Mouse (Mus musculus): ENCODE results near the gene Rbm12.
"Not testable (repeated sequence)": the region's sequence is repeated elsewhere in the genome, so short reads cannot be mapped to it uniquely, and the experiment has no call there.

Rbm12 gene

DNA sequence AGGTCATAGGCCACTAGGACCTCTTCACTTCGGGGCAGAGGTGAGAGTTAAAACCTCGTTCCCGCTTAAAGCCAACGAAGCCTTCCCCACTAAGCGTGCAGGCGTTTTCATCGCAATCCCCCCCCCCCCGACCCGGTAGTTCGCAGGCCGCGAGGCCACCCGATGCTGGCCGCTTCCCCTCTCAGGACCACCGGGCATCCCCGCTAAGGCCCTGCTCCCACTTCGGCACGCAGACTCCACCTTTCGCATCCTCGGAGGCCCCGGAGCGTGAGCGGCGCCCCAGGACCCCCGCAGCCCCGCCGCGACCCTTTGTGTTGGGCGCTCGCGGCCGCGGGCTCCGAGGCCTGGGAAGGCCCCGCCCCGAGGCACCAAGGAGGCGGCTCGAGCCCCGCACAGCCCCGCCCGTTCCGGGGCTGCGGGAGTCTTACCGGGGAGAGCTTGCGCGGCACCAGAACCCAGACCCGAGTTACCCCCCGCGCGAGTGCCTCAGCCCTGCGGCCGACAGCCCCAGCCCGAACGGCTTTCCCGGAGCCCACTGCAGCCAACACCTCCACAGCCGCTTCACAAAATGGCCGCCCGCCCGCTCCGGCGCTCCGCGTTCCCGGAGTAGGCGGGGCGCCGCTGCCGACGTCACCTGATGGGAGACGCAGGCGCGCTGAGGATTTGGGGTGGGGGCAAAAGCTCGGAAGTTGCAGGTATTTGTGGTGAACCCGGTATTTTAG lies at the start of gene Rbm12, which contains the start of gene Cpne1:
Gene Rbm12 (minus strand): TSS at position 621 of the 722 bp plus-strand sequence.
Gene Cpne1 (minus strand): TSS at position 608 of the 722 bp plus-strand sequence.
- peak; percentile 75 to 91 for DNase-seq (ENCODE audit: low spot score in 2 of 2)

DNA sequence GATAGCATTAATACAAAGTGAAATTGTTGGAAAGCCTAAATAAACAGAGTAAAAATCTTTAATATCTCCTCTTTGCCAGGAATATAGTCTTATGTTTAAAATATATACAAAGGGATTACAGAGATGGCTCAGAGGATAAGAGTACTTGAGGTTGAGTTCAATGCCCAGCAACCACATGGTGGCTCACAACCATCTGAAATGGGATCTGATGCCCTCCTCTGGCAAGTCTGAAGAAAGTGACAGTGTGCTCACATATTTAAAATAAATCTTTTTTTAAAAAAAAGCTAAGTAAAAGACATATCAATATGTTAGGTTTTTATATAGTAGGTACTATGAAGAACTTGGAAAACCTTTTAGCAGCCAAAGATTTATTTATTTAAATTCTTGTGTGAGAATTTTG lies 39.8 kb upstream of the Rbm12 start:
- DNase-seq (ENCODE audit: low spot score in 2 of 2) = no peak

DNA sequence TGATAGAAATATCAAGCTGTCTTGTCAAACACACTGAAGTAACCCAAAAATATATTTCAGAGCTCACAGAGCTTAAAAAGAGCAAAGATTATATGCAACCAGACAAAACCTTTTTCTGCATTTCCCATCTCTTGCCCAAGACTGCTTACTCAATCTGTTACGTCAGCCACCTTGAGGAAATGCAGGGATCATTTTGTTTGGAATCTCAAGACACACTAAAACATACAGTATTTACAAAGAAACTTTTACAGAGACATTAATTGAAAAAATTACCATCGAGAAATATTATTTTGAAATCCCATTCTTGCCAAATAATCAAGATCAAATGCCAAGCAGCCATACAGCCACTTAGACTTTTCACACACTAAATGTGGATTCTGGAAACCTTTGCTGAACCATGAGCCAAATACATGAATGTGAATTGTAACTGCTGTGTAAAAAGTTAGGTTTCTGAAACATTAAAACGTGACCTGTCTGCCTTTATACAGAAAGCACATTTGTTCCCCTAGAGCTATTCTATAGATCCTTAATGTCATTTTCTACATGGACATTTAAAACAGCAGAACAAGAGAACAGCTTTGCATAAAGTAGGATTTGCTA lies 35.6 kb upstream of the Rbm12 start:
- DNase-seq (ENCODE audit: low spot score in 2 of 2) = no peak

DNA sequence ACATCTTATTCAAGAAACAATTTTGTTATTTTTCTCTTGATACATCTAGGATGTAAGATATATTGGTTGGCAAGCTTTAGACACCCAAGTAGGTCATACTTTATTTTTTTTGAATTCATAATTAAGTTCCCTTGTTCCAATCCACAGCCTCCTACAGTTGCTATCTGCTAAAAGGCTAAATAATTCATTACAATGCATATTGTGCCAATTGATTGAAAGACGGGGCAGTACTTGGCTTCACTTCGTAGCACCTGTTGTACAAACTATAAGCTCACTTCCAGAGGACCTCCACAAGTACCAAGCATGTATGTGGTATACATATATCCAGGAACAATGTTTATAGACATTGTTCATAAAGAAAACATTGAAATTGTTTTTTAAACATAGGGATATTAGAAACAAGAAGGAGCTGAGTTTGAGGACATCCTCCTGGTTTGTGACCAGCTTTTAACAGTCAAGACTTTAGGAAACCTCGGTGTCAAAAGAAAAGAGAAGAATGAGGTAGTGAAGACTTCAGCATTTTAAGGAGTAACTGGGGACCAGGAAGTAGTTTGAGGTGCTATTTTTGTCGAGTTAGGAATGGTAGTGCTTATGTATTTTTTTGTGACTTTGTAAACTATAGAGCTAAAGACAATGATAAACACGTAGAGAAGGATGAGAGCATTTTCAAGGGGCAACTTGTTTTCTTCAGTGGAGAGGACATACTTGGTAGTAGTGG lies 34.7 kb upstream of the Rbm12 start:
- no peak for DNase-seq (ENCODE audit: low spot score in 2 of 2)

DNA sequence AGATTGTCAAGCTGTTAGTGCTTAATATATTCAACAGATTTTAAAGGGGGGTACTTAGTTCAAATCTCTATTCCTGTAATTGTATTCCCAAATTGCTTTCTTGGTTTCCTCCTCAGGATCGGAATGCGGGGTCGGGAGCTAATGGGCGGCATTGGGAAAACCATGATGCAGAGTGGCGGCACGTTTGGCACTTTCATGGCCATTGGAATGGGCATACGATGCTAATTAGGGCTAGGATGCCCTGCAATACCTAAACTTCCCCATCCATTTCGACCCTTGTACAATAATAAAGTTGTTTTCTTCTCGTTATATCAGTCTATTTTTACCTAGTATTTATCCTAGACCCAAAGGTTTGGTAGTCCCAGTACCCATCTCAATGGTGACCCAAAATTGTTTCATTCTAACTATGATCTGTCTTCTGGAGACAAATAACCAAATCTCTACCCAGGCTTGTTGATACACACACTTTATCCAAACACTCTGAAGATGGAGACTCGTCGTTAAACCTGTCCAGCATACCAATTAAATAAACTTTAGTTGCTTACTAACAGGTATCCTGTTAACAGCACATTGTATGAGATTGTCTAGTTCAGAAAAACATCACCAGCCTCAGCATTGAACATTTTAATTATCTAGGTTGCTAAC lies 33.8 kb upstream of the Rbm12 start:
- no peak for DNase-seq (ENCODE audit: low spot score in 2 of 2)

DNA sequence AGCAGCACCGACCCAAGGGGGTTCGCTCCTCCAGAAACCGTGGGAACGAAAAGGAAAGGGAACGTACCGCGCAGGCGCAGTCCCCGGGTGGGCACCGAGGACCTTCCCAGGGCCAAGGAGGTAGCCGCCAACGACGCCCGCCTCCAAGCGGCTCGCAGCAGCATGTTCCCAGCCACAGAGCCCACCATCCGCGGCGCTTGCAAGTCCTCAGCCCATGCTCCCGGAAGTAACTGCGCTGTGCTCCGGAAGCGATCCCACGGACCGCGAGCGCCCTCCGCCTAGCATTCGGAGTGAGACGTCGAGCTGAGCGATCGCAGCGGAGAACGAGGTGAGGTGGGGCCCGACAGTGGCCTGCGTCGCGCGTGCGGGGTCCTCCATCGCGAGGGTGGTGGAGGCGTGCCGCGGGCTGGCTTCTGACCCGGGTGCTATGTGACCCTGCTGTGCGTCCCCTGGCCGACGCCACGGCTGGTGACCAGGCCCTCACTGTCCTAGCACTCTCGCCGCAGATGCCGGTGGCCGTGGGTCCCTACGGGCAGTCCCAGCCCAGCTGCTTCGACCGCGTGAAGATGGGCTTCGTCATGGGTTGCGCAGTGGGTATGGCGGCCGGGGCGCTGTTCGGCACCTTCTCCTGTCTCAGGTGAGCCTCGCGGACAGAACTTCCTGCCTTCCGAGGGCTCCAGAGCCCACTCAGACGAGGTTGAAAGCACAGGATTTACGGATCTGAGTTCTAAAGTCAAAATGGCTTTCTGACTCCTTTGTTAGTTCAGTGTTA lies 32.4 kb upstream of the Rbm12 start, which contains the start of the genes Romo1 and Nfs1:
Gene Romo1 (plus strand): TSS at position 87 of the 772 bp plus-strand sequence.
Gene Nfs1 (minus strand): TSS at position 234 of the 772 bp plus-strand sequence.
- DNase-seq (ENCODE audit: low spot score in 2 of 2) = peak; percentile 92 to 95

DNA sequence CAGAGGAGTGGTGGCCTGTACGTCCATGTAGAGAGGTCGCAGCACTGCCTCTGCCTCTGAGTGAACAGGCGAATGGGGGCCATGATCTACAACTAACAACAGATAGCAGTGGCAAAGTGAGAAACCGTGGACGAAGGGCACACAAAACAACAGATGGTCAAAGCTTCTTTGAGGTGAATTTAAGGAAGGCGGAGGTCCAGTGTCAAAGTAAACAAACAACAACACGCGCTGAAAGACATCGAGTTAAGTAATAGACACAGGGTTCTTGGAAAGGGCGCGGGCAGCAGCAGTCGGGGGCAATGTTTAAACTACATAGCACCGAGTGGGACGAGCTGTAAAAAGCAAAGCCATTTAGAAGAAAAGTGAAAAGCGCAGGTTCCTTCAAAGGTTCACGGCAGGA lies 31.6 kb upstream of the Rbm12 start:
- no peak for DNase-seq (ENCODE audit: low spot score in 2 of 2)

DNA sequence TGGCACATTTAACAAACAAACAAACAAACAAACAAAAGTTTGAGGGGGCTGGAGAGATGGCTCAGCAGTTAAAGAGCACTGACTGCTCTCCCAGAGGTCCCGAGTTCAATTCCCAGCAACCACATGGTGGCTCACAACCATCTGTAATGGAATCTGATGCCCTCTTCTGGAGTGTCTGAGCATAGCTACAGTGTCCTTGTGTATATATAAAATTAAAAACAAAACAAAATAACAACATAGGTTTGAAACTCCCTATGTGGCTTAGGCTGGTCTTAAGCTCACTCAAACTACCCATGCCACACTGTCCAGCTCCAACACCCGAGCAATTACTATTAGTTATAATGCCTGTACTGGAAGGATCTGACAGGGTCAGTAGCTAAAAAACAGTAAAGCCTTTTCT lies 31.0 kb upstream of the Rbm12 start:
- DNase-seq (ENCODE audit: low spot score in 2 of 2) = no peak

DNA sequence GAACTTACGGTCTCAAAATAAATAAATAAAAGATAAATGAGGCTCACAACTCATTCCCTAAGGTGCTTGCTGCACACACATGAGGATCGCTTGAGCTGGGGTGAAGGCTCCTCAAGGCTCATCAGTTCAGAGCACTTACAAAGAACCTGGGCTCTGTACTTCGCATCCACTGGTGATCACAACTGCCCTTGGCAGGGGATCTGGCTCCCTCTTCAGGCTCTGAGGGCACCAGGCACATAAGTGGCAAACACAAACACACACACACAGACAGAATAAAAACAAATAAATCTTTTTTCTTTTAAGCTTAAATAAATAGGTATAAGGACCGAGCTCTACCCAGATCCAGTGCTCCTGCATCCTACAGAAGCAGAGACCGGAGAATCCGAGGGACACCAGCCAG lies 23.9 kb upstream of the Rbm12 start:
- DNase-seq (ENCODE audit: low spot score in 2 of 2) = no peak

DNA sequence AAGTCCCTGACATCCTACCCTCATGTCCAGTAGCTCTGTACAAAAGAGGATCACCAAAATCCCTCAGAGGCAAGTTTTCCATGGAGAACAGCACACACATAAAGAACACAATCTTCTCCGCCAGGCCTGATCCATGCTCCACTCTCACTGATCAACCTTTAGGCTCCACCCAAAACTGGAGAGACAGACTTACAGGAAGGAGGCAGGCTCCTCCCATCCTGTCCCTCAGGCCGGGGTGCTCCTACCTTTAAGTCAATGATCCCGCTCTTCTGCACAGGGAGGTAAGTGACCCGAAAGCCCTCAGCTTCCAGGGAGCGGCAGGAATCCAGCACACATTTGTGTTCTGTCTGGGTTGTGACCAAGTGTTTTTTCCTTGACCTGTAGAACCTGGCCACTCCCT lies 22.4 kb upstream of the Rbm12 start:
- no peak for DNase-seq (ENCODE audit: low spot score in 2 of 2)

DNA sequence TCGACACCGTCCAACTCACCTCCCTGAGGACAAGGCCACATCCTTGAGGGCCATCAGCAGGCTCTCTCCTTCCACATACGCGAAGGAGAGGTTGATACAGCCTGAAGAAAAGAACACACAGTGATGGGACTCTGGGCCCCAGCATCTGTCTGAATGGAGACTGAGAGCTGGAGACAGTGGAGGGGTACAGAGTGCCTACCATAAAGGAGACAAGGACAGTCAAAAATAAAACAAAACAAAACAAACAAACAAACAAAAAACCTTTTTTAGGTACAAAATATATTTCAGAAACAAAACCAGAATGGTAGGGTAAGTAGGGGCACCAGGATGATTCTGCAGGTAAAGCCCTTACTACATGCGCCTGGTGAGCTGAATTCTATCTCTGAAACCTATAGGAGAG lies 15.2 kb upstream of the Rbm12 start, which contains the start of gene Gm28036:
Gene Gm28036 (minus strand): TSS at position 101 of the 400 bp plus-strand sequence.
- DNase-seq (ENCODE audit: low spot score in 2 of 2) = no peak

DNA sequence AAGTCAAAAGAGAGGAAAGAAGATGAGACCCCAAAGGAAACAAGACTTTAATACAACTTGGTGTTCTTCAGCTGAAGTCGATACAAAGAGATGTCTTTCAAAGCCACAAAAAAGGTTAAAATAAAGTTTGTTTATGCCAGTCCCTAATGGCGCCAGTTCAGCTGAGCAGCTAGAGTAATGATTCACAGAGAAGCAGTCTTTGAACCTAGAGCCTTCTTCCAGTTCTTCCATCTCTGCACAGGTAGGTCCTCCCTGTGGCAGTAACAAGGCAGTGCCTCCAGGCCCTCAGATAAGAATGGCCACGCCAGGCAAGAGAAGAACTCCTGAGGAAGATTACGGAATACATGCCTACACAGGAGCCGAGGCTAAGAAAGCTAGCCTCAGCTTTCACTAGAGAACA lies 12.0 kb upstream of the Rbm12 start:
- no peak for DNase-seq (ENCODE audit: low spot score in 2 of 2)

DNA sequence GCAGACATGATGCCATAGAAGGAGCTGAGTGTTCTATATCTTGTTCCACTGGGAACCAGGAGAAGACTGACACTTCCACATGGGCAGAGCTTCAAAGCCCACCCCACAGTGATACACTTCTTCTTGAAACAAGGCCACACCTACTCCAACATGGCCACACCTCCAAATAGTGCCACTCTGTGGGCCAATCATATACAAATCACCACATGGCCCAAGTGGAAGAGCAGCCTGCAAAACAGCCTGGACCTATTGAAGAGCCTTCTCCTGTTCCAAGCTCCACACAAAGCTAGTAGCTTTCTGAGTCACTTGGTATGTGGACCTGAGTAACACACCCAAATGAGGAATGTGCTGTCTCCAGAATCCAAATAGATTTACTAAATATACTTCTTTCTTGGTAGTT lies 7.8 kb upstream of the Rbm12 start:
- no peak for DNase-seq (ENCODE audit: low spot score in 2 of 2)

DNA sequence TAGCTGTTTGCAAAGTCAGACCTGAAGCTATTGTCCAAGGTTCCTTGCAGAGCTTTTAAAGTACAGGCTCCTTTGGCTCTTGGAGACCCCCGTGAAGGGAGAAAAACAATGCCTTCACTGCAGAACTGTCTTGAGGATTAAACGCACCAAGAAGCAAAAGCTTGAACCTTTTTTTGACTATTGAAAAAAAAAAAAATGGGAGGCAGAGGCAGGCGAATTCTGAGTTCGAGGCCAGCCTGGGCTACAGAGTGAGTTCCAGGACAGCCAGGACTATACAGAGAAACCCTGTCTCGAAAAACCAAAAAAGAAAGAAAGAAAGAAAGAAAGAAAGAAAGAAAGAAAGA lies 274 bp upstream of the Rbm12 start:
- not testable (repeated sequence) for DNase-seq (ENCODE audit: low spot score in 2 of 2)

DNA sequence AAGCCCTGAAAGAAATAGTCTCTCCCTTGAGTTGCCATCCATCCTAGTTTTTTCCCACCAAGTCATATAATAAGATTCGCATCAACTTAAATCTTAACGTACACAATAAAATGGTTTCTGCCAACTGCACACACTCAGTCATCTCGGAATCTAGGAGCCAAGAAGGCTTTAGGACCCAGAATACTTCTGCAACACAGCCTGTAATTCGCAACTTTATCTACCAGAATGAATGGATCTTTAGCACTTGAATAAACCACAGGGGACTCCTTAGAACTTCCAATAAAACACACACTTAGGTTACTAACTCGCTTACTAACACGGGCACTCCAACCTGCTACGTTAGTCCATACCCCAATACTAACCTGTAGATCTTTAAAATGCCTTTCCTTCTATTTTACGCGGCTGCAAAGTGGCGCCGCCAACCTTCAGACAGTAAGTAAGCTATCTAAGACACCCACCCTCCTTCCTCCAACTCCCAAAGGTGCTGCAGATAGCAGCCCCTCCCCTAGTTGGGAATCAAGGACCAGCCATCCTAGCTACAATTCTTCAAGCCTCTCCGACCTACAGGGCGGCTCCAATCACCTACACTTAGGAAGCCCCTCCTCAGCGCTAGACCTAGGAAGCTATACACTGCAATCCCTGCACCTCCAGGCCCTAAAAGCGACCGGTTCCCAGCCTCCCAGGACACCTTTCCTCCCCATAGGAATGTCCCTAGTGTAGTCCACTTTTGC lies 986 bp downstream of the Rbm12 start:
- no peak for DNase-seq (ENCODE audit: low spot score in 2 of 2)

DNA sequence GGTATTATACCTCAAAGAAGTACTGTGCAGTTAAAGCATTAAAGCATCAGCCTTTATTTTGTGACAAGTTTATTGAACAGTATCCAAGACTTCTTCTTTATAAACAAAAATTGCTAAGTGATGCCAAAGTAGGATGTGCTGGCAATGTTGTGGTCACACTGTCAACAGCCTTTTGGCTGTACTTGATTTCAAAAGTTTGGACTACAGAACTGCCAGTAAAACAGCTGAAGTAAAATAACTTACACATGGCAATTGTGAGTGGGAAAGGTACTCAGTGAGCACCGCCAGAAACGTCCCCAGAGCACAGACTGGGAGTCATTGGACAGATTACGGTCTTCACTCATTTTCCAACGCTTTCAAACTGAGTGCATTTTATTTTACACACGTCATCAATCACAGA lies 19.9 kb downstream of the Rbm12 start:
- DNase-seq (ENCODE audit: low spot score in 2 of 2) = no peak

DNA sequence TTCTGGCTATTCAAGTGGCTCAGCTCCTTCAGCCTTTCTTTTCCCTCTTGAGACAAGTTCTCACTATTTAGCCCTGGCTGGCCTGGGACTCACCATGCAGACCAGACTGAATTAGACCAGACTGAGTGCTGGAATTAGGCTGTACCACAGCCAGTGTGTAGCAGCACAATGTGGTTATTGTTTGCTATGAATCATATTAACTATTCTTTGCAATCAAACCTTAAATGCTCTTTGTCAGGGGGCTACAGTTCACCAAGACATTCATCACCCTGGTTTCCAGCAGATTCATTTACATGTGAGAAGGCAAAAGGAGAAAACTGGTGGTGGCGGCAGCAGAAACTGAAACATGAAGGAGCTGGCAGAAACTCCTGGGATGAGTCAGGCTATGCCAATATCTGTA lies 22.0 kb downstream of the Rbm12 start:
- DNase-seq (ENCODE audit: low spot score in 2 of 2) = no peak

DNA sequence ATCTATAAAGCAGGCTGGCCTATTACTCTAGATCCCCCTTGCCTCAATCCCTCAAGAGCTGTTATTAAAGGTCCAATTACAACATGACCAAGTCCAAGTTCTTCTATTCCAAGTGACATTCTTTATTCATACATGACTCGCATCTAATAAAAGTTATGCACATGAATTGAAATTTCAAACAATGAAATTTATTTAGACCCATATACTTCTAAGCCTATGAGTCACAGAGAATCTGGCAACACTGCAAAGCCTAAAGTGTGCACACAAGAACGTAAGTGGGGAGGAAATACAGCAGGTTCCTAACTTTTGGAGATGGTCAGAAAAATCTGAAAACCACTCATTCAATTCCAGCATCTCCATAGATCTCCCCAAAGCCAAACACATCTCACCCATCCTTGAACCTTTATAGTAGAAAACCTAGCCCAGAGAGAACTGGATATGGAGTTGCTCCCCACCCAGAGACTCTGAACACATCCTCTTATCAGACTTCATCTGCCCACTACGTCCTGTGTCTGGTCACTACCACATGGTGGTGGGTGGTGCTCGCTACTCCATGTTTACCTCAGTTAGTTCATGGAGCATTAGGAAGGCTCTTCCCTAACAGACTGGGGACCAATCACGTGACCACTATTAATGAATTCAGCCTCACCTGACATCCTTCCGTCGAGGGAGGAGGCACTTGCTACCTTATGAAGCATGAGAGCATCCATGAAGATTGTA lies 24.2 kb downstream of the Rbm12 start:
- no peak for DNase-seq (ENCODE audit: low spot score in 2 of 2)

DNA sequence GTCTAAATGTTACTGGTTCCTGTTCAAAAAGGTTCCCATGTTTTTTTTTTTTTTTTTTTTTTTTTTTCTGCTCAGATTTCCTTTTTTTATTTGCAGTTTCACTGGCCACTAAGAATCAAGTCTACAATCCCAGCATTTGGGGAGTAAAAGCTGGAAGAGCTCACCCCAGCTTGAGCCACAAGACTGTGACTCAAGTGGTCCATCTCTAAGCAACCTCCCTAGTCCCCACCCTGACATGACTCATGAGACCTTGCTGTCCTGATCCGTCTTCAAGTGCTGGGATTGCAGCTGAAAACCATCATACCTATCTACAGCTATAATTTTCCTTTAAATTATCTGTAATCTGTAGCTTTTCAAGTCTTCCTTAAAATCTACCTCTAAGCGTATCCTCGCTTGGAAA lies 27.2 kb downstream of the Rbm12 start:
- no peak for DNase-seq (ENCODE audit: low spot score in 2 of 2)

DNA sequence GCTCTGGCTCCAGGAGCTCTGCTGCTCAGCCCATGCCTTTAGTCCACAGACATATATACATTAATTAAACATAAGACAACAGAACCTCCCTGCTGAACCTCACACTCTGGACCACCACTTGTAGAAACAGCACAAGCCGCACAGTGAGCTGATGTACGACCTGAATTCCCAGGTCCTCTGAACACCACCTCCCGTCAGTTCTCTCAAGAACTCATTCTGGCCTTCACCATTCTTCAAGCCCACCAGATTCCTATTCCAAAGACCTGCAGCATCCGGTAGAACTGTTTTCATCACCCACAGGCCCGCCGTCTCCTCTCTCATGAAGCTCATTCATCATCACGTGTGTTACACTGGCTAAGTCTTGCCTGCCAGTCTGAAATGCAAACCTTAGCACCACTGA lies 31.4 kb downstream of the Rbm12 start:
- no peak for DNase-seq (ENCODE audit: low spot score in 2 of 2)
